Mouse (Mus musculus): Measurements from ENCODE around the gene Inf2.
A peak's percentile ranks its signal among the peaks of the same experiment; 100 is the strongest.

The Inf2 gene

GRCm38 (mm10) chr12:112594989-112595388 is 6.4 kb downstream of the Inf2 start:
- no peak for DNase-seq (ENCODE audit: low spot score in 2 of 2)

DNA sequence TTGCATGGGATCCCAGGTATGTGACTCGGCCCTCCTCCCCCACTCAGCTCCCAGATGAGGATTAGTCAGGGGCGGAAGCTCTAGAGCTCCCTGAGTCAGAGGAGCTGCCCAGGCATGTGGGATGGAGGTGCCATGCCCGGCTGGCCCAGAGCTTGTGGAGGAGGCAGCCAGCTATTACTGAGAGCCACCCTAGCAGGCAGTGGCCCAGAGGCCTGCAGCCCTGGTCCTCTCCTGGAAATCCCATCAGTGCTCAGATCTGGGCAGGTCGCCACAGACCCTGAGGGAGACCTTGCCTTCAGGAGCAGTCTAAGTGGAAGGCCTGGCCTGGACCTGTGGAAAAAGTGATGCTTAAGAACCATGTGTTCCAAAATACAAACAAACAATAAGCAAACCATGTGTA is 7.0 kb downstream of the Inf2 start:
- DNase-seq (ENCODE audit: low spot score in 2 of 2): no peak

DNA sequence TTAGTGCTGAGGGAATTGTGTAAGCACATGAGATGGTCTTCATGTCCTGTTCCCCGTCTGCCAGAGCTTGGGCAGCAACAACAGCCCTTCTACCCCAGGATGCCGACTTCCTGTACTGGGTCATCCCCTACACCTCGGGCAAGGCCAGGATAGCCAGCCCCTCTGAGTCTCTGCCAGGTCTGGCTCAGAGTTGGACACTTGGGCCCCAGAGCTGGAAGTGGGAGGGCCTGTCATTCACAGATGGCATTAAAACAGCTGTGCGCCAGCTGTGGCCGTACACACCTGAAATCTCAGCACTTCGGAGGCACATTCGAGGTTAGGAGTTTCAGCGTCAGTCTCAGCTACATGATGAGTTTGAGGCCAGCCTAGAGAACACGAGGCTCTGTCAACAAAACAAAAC is 7.9 kb downstream of the Inf2 start:
- DNase-seq (ENCODE audit: low spot score in 2 of 2): no peak

- DNase-seq (ENCODE audit: low spot score in 2 of 2): no peak
These were observed 8.4 kb downstream of the Inf2 start for GRCm38 (mm10) chr12:112596891-112597500.

- DNase-seq (ENCODE audit: low spot score in 2 of 2): no peak
These were observed 9.0 kb downstream of the Inf2 start for GRCm38 (mm10) chr12:112597618-112598017.

DNA sequence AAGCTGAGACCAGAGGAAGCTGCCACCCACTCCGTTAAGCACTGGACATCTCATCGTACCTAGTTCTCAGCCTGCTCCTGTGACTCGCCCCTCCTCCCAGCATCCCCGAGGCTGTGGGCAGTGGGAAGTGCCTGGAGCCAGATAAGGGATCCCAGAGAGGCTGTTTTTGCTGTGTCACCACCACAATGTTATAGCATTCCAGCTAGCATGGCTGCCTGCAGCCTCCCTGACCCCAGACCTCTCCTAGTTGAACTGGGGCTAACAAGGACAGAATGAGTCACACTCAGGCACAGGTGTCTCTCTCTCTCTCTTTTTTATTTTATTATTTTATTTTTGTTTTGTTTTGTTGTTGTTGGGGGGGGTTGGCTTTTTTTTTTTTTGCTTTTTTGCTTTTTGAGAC is 10.6 kb downstream of the Inf2 start:
- no peak for DNase-seq (ENCODE audit: low spot score in 2 of 2)

DNA sequence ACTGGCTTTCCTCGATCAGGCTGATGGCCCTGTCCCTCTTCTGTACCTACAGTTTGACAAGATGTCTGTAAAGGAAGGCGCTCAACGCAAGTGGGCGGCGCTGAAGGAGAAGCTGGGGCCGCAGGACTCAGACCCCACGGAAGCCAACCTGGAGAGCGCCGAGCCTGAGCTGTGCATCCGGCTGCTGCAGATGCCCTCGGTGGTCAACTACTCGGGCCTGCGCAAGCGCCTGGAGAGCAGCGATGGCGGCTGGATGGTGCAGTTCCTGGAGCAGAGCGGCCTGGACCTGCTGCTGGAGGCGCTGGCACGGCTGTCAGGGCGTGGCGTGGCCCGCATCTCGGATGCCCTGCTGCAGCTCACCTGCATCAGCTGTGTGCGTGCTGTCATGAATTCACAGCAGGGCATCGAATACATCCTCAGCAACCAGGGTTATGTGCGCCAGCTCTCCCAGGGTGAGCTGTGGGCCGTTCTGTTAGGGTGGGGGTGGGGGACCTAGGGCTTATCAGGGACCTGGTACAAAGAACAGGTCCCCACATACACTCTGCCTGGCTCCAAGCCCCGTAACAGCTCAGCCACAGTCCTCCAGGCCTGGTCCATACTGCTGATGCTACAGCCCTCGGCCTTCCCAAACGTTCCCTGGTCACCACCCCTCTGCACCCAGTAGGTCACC is 11.5 kb downstream of the Inf2 start:
- DNase-seq (ENCODE audit: low spot score in 2 of 2): no peak

DNA sequence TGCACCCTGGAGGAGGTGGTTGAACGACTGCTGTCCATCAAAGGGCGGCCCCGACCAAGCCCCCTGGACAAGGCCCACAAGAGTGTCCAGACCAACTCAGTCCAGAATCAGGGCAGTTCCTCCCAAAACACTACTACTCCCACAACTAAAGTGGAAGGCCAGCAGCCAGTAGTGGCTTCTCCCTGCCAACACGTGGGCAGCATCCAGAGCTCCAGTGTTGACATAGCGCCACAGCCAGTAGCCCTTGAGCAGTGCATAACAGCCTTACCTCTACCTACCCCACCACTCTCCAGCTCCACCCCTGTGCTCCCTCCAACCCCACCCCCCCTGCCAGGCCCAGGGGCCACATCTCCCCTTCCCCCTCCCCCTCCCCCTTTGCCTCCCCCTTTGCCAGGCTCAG is 15.4 kb downstream of the Inf2 start:
- DNase-seq (ENCODE audit: low spot score in 2 of 2): no peak

DNA sequence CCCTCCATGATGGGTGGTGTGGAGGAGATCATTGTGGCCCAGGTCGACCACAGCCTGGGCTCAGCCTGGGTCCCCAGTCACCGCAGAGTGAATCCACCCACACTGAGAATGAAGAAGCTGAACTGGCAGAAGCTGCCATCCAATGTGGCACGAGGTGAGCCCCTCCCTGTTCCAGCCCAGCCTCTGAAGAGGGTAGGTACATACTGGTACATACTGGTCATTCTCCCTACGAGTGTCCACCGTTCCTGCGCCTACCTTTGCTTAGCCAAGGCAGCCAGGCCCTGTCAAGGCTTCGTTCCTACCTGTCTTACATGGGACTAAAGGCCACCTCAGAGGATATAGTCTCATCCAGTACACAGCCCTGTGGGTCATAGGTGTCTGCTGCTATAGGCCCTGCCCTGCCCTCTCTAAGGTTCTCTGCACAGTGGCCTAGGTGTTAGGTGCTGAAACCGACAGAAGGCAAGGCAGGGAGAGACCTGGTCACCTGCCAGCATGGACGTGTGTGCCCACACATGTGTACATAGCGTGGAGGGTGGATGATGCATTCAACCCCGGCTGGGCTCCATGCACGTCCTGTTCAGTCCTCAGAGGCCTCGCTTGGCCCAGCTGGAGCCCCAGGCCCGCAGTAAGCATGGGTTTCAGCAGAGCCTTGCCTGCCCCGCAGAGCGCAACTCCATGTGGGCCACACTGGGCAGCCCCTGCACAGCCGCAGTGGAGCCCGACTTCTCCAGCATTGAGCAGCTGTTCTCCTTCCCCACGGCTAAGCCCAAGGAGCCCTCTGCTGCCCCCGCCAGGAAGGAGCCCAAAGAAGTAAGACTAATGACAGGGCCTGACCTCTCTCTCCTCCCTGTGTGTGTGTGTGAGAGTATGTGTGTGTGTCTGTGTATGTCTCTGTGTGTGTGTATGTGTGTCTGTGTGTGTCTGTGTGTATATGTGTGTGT is 16.4 kb downstream of the Inf2 start:
- DNase-seq (ENCODE audit: low spot score in 2 of 2): peak in 1 of 2 experiments; percentile 52

DNA sequence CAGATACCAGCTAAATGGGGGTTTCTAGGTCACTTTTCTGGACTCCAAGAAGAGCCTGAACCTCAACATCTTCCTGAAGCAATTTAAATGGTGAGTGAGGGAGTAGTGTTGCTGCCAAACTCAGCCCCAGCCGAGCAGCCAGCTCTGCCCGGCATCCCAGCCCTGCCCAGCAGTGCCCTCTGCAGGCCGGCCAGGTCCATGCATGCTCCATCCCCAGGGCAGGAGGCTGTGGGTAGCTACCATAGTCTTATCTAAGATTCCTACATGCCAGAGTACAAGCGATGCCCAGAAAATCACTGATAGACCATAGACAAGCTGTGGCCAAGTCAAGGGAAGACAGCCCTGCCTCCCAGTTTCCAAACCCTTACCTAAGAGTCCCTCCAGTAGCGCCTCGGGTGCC is 17.2 kb downstream of the Inf2 start:
- DNase-seq (ENCODE audit: low spot score in 2 of 2): peak; percentile 75 to 90

GRCm38 (mm10) chr12:112606998-112607397 is 18.4 kb downstream of the Inf2 start:
- DNase-seq (ENCODE audit: low spot score in 2 of 2): no peak

DNA sequence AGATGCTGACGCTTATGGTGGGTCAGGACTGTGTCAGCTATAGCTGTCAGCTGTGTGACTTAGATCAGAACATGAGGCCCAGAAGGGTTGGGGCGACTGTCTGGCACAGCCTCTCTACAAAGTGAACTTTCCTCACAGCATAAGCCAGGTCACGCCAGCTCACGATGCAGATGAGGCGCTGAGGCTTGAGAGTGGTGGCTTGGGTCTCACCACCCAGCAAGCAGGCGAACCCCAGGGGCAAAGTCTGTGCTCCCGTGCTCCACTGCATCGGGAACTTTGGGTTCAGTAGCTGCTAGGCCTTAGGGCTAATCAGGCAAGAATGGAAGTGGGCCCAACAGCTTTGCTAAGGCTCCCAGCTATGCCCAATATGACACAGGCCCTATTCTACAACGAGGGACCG is 20.4 kb downstream of the Inf2 start:
- DNase-seq (ENCODE audit: low spot score in 2 of 2): no peak

DNA sequence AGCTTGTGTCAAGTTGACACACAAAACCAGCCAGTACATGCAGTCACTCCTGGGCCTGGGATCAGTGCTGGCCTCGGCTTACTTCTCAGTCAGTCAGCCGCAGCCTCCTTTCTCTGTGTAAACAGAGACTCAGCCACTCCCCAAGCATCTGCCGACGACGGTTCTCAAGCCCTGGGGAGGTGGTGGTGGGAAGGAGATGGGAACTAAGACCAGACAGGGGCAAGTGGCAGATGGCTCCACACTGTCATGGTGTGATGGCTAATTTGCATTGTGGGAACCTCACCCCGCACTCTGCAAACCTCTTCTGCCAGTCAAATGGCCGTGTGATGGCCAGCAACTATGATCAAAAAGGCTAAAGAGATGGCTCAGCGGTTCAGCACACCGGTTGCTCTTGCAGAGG is 28.1 kb downstream of the Inf2 start:
- DNase-seq (ENCODE audit: low spot score in 2 of 2): no peak

DNA sequence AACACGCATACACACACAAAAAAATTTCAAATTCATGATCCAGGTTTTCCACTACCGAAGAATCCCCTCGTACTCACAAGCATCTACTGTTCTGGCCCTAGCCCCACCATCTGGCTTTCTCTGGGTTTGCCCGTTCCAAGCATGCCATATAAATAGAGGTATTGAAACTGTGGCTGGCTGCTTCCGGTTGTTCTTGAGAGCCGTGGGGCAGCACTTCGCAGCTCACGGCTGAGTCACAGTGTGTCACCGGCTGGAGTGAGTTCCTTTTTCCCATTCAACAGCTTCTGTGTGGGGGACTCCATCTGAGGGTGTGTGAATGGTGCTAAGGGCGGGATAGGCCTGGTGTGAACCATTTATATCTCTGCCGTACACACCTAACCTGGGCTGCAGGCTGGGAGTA is 28.6 kb downstream of the Inf2 start:
- DNase-seq (ENCODE audit: low spot score in 2 of 2): no peak

DNA sequence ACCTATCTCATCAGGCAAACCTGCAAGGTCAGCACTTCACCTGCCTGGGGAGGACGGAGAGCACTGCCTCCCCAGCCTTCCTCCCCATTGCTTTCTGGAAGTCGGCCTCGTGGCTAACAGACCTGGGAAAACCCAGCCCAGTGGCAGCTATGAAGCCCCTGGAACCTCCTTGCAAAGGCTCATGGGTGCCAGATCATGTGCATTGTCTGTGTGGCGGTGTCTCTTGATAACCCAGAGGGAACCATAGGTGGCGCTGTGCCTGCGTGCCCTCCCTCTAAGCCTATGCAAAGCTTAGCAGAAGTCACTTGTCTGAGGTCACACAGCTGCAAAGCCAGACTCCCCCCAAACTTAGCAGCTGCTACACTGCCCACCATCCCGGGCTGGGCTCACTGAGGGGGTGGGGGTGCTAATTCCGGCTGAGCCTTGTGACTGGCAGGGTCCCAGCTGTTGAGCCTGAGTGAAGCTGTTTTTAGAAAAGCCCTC is 29.4 kb downstream of the Inf2 start:
- DNase-seq (ENCODE audit: low spot score in 2 of 2): peak; percentile 79 to 88

DNA sequence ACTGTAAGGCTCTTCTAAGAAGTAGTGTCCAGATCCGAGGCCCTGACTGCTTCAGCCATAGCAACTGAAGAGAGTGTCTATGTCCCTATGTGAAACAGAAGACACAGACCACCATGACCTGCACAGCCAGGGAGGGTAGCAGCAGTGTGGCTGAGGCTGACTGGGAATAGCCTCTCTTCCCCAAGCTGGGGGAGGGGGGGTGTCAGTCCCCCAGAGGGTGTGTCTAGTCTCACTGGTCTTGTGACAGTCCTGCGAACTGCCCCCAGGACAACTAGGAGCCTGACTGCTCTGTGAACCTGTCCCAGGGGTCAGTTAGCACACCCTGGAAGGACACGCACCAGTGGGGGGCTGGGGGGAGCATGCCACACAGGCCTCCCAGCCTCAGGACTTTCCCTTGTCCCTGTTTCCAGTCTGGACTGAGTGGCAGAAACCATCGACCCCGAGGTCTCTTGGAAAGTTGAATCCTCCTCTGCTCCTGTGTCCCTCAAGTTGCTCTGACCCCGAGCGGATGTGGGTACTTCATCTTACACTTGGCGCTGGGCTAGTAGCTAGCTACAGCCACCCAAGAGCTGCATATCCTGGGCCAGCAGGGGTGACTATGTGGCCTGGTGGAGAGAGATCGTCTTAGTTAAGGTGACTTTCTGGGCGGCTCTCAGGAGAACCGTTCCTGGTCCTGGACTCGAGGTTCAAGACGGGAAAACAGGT is 30.5 kb downstream of the Inf2 start:
- DNase-seq (ENCODE audit: low spot score in 2 of 2): no peak

DNA sequence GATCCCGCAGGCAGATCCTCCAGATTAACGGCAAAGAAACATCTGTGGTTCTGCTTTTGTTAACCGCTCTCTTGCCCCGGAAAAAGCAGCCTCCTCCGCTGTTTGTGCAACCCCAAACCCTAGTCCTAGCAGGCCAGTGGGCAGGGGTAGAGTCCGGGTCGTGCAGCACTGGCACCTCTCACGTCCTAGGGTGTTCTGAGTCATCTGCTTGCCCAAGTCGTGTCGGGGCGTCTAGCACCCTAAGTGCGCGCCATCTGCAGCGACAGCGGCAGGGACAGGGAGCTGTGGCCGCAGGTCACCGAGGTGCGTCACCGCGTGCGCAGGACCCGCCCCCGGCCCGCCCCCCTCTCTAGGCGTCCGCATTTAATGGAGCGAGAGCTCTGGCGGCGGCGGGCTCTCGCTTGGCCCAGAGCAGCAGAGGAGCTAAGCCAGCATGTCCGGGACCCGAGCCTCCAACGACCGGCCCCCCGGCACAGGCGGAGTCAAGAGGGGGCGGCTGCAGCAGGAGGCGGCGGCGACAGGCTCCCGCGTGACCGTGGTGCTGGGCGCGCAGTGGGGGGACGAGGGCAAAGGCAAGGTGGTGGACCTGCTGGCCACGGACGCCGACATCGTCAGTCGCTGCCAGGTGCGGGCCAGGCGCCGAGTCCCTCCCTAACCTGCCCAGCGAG is 31.2 kb downstream of the Inf2 start, which contains the start of gene Adssl1:
TSS of gene Adssl1 (plus strand) at position 360 of the 668 bp plus-strand sequence.
- peak; percentile 55 to 81 for DNase-seq (ENCODE audit: low spot score in 2 of 2)

GRCm38 (mm10) chr12:112620354-112621061 is 31.9 kb downstream of the Inf2 start:
- no peak for DNase-seq (ENCODE audit: low spot score in 2 of 2)

- DNase-seq (ENCODE audit: low spot score in 2 of 2): no peak
These were observed 33.3 kb downstream of the Inf2 start for GRCm38 (mm10) chr12:112621900-112622299.

GRCm38 (mm10) chr12:112623742-112624141 is 35.2 kb downstream of the Inf2 start:
- peak; percentile 65 to 87 for DNase-seq (ENCODE audit: low spot score in 2 of 2)

DNA sequence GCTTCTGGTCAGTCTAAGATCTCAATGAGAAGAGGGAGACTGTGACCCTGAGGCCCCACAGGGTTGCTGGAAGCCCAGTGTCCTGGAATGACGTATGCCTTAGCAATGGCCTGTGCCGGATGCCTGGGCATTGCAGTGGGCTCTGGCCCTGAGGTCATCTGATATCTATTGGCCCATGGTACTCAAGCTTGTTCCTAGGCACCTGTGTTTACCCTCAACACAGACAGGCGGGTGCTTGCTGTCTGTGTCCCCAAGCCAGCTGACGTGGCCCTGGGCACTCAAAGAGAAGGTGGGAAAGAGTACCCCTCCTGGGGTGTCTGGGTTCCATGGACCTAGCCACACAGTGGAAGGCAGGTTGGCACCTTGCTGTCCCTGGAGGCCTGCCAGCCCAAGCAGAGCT is 37.1 kb downstream of the Inf2 start:
- no peak for DNase-seq (ENCODE audit: low spot score in 2 of 2)

All from spleen, postnatal 4 days (tissue).